Mouse (Mus musculus) left cerebral cortex, adult 11 months (tissue): Measurements from ENCODE around the gene Oit3.
"Not testable (repeated sequence)": the region's sequence is repeated elsewhere in the genome, so short reads cannot be mapped to it uniquely, and the experiment has no call there.

Experiments
- DNase-seq: peaks from one replicate; pipeline ENCODE4 v3.0.0; 2022; ENCODE audit warnings: low spot score

The Oit3 gene

DNA sequence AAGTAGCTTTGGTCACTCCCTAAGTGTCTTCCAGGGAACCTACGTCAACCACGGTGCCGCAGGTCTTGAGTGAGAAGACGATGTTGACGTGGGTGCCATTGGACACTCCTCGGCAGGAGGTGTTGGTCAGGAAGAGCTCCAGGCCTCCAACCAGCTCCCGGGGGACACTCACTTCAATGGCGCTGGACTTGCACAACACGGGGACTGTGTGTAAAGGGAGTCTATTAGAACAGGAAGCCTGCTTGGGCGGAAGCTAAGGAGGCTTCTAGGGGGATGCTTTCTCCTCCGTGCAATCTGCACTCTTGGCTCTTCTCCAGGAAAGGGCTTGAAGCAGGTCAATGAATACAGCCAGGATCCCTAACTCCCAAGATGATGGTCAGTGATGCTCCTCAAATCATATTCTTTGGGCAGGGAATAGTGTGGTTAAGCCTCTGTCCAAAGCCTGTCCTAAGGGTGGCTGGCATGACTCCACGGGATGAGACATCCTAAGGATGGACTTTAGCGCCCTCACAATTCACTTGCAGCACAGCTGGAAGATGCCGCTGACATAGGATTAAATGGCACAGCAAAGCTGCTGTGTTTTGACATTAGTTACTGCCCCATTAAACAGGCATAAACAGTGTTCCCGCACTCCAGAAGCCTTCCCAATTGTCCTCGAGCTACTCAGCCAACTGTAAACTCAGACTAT, 12.0 kb downstream of the Oit3 start:
- DNase-seq = no peak

DNA sequence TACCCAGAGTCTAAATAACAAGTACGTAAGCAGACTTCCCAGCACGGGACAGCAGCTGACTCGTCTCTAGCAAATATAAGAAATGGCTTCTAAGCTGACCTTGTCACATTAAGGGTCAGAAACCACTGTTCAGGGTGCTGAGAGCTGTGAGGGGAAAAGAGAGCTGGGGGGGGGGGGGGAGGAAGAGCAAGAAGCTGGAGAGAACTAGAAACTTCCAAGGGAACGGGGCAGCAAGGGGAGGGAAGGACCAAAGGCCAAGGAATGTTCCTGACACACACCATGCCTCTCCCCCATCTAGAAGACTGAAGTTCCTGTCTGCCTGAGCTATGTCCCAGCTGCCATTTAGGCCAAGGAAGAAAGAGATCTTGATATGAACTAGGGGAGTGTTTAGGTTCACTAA, 15.2 kb downstream of the Oit3 start:
- no peak for DNase-seq

DNA sequence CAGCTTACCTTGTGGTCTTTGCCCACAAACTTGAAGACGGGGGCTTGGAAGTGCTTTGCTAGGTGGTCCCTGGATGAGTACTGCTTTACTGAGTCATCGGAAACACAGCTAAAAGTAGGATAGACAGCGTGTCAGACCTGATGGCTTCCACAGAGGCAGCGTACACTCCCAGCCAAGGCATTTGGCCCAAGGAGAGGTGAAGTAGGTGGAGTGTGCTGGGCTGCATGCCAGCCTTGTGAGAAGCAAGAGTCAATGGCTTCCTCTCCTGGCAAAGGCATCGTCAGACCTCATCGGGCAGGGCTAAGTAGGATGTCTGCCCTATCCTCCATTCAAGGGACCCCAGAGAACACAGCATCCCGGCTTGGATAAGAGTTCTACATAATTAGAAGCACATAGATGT, 16.2 kb downstream of the Oit3 start:
- no peak for DNase-seq

DNA sequence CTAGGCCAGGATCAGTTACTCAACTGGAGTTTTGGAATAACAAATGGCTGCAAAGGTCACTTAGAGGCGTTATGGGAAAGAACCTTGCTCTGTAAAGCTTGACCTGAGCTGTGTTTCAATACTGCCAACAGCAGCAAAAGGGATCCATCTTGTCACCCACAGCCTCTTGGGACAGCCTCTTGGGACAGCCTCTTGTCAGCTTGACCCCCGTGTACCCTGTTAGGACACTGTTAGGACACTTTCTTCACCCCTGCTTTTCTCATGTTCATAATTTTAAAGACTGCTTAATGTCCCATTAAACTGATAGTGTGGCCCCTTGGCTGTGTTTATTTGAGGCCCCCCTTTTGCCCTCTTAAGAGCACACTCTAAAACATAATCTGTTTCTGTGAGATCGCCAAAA, 17.1 kb downstream of the Oit3 start:
- DNase-seq = no peak

DNA sequence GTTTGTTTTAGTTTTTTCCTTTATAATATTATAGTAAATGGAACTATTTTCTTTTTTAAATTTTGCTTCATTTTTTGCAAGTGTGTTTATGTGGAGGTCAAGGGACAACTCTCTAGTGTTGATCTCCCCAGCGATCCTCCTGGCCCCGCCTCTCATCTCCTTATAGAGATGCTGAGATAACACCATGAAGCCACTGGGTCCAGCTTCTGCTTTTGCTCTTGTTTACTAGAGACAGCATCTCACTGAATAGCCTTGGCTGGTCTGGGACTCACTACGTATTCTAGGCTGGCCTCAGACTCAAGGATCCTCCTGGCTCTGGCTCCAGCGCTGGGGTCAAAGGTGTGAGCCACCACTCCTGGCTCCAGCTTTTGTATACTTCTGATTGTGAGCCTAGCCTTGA, 22.1 kb downstream of the Oit3 start:
- no peak for DNase-seq

DNA sequence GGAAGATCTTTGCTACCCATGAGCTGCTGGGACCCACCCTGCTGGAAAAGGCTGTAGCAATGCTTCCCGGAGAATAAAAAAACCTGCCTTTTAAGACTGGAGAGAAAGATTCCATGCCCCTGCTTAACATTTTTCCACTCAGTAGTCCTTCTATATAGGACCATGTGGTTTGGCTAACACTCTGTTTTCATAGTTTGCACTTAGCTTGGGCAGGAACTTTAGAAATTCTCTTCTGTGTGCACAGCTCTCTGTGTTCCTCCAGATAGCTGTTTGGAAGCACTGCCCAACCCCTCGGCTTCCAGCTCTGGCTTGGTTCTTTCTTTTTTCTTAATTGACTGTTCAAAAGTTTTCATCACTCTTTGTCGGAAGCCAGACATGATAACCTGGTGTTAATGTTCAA, 25.0 kb downstream of the Oit3 start:
- DNase-seq = no peak

DNA sequence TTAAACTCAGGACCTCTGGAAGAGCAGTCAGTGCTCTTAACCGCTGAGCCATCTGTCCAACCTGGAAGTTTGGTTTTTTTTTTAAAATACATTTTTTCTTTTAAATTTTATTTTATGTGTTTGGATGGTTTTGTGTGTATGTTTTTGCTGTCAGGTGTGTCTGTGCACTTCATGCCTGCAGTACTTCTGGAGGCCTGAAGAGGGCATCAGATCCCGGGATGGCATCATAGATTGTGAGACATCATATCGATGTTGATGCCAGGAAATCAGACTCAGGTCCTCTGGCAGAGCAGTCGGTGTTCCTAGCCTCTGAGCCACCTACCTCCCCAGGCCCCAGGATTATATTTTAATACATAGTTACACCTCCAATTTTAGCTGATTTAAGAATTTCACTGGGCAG, 27.9 kb downstream of the Oit3 start:
- DNase-seq = no peak

DNA sequence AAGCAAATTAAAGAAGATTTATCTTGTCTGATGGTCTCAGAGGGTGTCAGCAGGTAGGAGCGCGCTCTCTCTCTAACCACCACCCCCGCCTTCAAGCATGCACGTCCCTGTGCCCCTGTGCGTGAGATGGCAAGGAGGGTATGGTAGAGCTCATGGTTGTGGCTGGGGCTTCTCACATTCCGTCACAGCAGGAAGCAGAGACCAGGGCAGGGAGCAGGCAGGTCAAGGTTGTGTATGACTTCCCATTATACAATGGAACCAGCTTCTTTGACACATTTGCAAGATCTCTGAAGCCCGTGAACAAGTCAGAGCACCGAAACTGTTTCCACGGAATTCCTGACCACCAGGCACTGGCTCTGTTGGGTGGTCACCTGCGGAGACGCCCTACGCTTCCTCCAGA, 31.3 kb downstream of the Oit3 start:
- no peak for DNase-seq

DNA sequence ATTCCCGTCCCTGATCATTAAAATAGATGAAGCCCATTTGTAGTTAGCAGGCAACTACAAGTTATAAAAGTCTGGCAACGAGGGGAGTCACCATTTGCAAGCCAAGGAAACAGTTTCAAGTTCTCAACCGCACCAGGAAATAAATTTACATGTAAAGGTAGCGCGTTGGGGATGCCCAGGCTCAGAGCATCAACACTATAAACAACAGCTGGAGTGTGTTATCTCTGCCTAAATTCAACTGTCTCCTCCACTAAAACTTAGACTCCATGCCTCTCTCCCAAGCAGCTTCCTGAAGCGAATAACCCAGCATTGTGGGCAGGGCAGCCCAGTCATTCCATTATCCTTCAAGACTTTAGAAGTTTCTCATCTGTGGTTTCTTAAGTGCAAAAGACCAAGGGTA, 33.1 kb downstream of the Oit3 start:
- no peak for DNase-seq

DNA sequence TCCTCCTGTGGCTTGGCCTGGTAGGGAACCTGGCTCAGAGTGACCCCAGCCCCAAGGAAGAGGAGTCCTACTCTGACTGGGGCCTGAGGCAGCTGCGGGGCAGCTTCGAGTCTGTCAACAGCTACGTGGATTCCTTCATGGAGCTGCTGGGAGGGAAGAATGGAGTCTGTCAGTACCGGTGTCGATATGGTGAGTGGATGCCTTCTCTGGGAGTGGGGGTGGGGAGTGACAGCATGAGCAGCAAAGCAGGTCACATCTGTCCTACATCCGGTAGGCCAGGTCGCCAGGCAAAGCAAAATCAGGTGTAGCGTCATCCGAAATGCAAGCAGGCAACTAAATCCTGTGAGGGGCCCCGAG, 37.8 kb downstream of the Oit3 start:
- DNase-seq = no peak

DNA sequence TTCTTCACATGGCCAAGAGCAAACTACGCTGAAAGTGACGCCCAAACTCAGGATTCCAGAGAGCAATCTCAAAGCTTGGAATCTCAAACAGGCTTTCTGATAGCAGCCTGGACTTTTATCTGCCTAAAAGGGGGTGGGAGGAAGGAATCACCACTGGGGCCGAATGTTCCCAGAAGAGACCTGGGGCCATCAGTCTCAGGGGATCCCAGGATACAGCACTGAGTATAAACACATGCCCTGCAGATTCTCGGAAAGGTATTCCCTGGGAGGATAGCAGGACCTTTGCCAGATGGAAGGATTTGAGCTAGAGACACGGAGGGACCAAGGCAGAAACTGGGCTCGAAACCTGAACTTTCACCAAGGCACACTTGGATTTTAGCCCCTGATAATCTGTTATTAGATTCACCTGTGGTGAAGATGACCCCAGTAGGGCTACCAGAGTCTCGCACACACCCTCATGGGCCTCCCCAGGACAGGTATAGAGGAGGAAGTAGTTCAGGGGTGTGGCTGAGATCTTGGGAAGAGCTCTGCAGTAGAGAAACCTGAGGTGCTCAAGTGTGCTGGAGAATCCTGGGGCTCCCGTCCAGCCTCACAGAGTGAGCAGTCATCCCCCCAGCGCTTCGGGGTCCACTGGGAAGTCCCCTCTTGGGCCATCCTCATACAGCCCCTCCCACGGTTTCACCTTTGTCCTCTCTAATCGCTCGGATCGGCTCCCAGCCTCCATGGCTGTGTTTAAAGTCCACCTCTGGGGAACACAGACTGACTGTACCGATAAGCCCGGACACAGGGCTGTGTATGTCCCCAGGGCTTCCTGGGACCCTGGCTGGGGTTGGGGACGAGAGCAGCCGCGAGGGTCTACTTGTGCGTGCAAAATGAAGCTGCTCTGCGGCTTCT, 38.4 kb downstream of the Oit3 start, which contains the start of gene Pla2g12b:
Pla2g12b (plus strand) TSS at position 762 of the 894 bp plus-strand sequence.
- DNase-seq = no peak

DNA sequence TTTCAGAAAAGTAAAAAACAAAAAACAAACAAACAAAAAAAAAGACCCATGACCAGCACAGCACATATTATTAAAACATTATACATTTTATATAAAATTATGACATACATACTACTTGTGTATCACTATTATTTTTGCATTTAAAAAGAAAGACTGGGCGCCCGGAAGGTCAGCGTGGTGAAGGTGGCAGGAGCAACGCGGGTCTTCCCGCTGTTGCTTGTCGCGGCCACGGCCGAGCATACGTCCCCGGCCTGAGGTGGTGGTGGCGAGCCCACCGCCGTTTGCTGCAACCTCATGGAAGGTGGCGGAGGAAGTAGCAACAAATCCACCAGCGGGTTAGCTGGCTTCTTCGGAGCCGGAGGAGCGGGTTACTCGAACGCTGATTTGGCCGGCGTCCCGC, 46.1 kb downstream of the Oit3 start, which contains the start of gene Gm10273:
Gm10273 (plus strand) TSS at position 172 of the 400 bp plus-strand sequence.
- not testable (repeated sequence) for DNase-seq

DNA sequence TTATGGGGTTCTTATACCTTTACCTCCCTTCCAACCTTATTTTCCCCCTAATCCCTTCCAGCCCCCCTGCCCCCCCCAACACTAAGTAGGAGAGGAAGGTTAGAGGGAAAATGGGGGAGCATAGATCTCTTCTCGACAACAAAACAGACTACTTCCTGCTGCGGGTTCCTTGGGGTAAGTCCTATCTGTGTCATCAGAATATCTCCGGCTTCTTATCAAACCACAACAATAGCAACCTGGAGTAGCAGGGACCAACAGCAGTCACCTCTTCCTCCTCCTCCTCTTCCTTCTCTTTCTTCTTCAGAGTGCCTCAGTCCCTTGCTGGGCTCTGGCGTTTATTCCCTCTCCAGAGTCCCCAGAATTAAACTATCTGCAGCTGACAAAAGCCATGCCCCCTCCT, 49.7 kb downstream of the Oit3 start:
- DNase-seq = no peak

DNA sequence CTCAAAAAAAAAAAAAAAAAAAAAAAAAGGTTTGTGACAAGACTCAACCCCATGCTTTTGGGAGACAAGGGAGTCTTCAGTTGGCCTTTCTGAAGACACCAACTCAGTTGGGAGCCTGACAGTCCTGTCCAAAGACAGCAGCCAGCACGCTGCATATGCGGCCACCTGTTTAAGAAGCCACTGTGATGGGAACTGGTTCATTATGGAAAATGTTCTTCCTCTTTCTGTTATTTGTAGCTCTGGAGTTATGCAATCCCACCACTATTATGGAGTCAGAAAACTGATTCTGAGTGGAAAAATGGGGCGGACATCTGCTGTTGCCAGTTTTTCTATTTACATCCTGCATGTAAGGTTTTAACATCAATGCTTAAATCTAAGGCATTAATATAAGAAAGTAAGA, 51.9 kb downstream of the Oit3 start:
- DNase-seq = no peak

DNA sequence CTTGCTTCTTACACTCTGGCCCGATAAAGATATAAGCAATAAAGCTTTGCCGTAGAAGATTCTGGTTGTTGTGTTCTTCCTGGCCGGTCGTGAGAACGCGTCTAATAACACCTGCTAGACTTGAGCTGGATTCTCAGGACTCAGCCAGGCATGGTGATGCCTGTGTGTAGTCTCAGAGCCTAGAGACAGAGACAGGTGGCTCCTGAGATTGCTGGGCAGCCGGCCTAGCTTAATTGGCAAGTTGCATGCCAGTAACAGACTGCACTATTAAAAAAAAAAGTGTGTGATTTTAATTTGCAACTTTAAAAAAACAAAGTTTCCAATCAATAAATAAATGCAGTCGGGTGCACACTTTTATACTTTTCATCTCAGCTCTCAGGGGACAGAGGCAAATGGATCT, 54.6 kb downstream of the Oit3 start:
- no peak for DNase-seq

DNA sequence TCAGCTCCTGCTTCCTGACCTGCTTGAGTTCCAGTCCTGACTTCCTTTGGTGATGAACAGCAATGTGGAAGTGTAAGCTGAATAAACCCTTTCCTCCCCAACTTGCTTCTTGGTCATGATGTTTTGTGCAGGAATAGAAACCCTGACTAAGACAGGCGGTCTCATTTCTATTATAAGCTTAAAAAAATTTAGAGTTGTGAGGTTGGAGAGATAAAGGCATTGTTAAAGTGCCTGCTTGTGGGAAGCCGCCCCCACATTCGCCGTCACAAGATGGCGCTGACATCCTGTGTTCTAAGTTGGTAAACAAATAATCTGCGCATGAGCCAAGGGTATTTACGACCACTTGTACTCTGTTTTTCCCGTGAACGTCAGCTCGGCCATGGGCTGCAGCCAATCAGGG, 60.0 kb downstream of the Oit3 start:
- not testable (repeated sequence) for DNase-seq

DNA sequence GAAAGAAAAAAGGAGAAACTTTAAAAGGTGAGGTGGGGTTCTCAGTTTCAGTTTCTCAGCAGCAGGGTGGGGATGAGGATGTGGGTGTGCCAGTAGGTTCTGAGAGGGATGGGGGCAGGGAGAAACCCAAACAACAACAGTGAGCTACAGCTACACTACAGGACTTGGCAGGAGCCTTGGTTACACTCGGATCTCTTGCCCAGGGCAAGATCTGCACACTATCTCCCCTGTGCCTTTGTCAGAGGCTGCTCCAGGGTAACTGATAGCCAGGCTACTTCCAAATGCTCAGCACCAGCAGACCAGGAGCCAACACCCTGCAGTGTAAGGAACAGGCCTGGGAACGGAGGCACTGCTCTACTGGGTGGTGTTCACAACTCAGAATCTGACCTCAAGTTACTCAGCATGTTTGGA, 61.2 kb downstream of the Oit3 start:
- no peak for DNase-seq

DNA sequence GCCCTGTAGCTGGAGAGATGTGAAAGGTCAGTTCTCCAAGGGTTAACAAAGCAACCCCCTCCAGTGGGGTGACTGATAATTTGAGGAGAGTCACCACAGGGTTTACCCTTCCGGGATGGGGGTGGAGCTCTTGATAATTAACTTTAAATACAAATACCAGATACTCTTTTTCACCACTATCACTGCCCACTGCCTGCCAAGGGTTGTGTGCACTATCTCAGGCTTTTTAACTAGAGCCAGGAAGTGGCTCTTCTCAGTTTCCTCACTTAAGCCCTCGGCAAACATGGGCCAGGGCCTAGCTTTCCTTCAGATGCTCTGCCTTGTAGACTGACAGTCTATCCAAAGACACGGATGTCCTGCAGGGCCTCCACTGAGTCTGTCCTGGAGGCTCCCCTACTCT, 61.7 kb downstream of the Oit3 start:
- DNase-seq = no peak

DNA sequence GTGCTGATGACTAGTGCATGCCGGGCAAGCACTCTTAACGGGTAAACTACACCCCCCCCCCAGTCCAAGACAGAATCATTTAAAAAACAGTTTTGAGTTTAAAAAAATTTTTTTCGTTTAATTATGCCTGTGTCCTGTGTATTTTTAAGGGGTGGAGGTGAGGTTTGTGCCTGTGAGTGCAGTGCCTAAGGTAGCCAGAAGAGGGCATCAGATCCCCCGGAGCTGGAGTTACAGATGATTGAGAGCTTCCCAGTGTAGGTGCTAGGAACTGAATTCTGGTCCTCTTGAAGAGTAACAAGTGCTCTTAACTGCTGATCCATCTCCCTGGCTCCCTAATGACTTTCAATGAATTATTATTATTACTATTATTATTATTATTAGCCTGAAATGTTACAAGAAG, 62.9 kb downstream of the Oit3 start:
- DNase-seq = no peak

DNA sequence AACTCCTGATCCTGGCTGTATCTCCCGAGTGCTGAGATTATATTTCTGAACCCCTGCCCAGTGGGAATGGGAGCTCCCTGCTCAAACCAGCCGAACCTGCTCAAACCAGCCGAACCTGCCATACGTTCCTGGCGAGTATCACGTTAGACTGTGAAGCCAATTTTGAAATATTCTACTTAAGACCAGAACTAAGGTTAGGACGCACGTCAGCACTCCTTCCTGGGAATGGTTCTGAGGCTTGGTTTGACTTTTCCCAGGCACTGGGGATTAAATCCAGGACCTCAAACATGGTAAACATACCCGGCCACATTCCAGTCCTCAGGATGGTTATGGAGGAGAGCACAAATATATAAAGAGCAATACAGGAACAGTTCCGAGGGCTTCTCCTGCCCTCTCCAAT, 63.7 kb downstream of the Oit3 start:
- no peak for DNase-seq
